15 mouse cellular contexts compared by ENCODE assay signal in the genomic region with DNA sequence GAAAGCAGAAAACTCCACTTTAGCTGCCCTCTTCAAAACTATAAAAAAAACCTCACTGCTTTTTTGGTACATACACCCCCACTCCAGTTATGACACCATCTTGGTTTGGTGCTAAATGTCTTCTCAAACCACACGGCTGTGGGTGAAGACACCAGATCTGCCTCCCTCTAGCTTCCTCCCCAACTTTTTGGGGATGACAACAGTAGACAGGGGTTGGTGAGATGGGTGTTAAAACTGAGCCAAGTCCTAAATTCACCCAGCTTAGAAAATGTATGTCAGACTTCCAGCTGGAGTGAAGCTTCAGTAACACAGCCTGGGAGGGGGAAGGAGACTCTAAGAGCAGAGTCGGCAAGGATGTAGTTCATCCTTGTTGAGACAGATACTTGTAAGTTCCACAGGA.
DNase-seq lines count a peak whose midpoint lies in the region; ATAC-seq lines count a peak whose summit lies in the region.
"Had no signal": no experiment of that assay in that cellular context is flagged by ENCODE, and none has a peak within 500 bp of the region (broad histone marks: within the 10 kb centered on the region; RNA-seq: fewer than 3 reads in every experiment).

No protein-coding gene starts in this region.

- ATAC-seq in CD4-positive, CD25-positive, alpha-beta regulatory T cell, adult 4 months, result no peak
- ATAC-seq: forebrain, embryonic 14.5 days had no signal

- DNase-seq in right cerebral cortex, adult 2 months (ENCODE audit: low spot score in 2 of 2), result peak; percentile 18 to 24
- no peak for DNase-seq in right cerebral cortex, postnatal 4 days
- peak; percentile 40 to 67 for DNase-seq in frontal cortex, postnatal 36 days (ENCODE audit: low spot score in 2 of 2)
- peak; percentile 26 for DNase-seq in right cerebral cortex, postnatal 25 days
- DNase-seq in ovary, adult 18-20 months (ENCODE audit: low spot score), result no peak
- no peak for DNase-seq in heart, postnatal 36 days
- DNase-seq: adrenal gland, adult 8-10 months; adrenal gland, postnatal 36 days; cerebellum, adult 11 months; cerebellum, adult 8-10 months; cerebellum, postnatal 14 days; embryo, embryonic 11 days; gastrocnemius, postnatal 14 days had no signal

- intact Hi-C loops in heart, postnatal 36 days (cut with DNase I), result no loop called here

Comparison
In these comparisons a context has a peak if more than half of its experiments do, and no peak if none do; other contexts are left out.
1. DNase-seq: peak in right cerebral cortex, adult 2 months (2 of 2), frontal cortex, postnatal 36 days (2 of 2) and right cerebral cortex, postnatal 25 days (single experiment); none in right cerebral cortex, postnatal 4 days (single experiment), ovary, adult 18-20 months (single experiment) and heart, postnatal 36 days (0 of 2).